Mouse (Mus musculus): ENCODE data around the gene Slc22a22. TPM values are rescaled to one million over a fixed set of nuclear protein-coding genes. Genes with fewer than 3 reads are reported as not detected.
A peak's percentile ranks its signal among the peaks of the same experiment; 100 is the strongest.

The Slc22a22 gene
- not detected for total RNA-seq (2022)

- no peak for DNase-seq (ENCODE audit: low spot score in 2 of 2)
These were observed at the start of gene Slc22a22 for GRCm38 (mm10) chr15:57477525-57477924. TSS of gene Slc22a22 (minus strand) at chr15:57477625.

DNA sequence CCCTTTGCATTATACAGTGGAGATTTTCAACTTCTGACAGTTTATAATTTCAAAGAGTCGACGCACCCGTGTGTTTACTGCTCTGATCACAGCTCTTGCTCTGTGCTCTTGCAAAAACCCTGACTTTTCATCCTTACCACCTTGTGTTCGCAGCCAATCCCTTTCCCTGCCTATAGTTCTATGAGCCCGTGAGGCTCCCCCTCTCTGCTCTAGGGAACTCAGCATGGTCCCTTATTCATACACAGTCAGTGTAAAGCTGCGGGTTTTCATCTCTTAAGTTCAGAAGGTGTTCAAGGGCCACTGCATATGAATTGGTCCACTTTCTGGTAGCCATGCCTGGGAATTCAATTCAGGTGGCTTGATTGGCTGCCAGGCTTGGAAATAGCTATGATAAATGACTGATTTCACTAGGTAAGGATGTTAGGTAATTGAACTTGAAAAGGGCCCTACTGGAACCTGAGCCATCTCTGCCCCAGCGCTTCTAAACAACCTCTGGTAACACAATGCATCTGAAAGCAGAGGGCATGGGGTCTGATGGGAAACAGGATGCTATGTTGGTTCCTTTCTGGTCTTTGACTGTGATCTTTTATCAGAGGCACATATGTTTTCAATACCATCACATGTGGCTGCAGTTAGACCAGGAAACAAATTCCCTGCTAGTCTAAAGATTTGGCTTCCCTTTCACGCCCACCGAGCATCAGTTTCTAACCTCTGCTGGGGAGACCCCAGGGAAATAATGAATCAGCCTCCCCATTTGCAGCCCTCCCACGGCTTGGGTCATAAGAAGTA lies 46.3 kb upstream of the Slc22a22 start:
- no peak for DNase-seq (ENCODE audit: low spot score in 2 of 2)

- no peak for DNase-seq (ENCODE audit: low spot score in 2 of 2)
These were observed 44.7 kb upstream of the Slc22a22 start for GRCm38 (mm10) chr15:57522160-57522559.

- no peak for DNase-seq (ENCODE audit: low spot score in 2 of 2)
These were observed 32.1 kb upstream of the Slc22a22 start for GRCm38 (mm10) chr15:57509185-57510172.

DNA sequence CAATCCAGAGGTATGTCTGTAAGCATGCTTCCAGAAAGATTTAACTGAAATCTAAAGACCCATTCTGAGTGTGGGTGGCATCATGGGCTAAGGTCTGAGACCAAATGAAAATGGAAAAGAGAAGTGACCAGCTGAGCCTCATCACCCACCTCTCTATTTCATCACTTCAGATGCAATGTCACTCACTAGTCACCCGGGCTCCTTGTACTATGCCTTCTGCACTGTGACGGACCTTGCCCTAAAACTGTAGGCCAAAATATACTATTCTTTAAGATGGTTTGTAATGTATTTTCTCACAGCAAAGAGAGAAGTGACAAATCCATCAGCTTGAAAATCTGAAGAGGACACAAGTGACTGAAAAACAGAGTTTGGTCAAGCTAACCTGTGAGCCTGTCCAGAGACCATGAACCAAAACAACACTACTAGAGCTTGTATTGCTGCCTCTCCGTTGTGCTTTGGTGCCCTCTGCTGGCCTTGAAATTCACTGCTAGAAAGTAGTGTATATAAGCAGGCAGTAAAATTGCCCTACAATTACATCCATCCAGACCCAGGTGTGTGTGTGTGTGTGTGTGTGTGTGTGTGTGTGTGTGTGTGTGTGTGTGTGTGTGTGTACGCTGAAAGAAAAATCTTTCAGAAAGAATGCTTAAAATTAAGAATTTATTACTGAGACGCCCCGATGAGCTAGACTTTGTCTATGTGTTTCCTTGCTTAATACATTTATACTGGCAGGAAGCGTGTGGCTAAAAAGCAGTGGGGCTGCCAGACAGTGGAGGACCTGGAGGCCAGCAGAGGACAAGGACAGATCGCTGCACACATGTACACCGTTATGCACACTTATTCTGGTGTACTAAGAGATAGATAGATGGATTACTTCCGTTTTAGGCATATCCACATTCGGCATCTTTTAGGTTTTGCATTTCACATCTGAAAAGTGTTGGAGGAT lies 31.1 kb upstream of the Slc22a22 start:
- DNase-seq (ENCODE audit: low spot score in 2 of 2), result peak; percentile 20 to 33

GRCm38 (mm10) chr15:57504126-57504705 lies 26.8 kb upstream of the Slc22a22 start:
- no peak for DNase-seq (ENCODE audit: low spot score in 2 of 2)

GRCm38 (mm10) chr15:57503656-57504055 lies 26.2 kb upstream of the Slc22a22 start:
- DNase-seq (ENCODE audit: low spot score in 2 of 2), result no peak

GRCm38 (mm10) chr15:57501559-57501958 lies 24.1 kb upstream of the Slc22a22 start:
- DNase-seq (ENCODE audit: low spot score in 2 of 2), result no peak

GRCm38 (mm10) chr15:57496106-57496505 lies 18.7 kb upstream of the Slc22a22 start:
- DNase-seq (ENCODE audit: low spot score in 2 of 2), result no peak

DNA sequence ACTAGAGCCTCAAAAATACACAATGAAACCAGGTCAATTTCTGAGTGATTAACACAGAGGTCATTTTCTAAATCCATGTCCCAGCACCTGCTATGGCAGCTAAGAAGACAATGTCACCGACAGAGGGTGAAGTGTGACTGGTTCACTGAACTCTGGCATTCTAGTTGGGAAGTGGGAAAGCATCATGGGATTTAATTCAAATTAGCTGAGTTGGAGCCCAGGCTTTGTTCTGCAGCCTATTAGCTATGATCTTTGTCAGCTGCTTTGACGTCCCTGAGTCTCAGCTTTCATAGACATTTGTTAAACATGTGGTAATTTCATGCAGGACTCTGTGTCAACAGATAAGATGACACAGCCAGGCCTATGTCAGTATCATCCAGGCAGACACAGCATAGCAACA lies 5.1 kb upstream of the Slc22a22 start:
- DNase-seq (ENCODE audit: low spot score in 2 of 2), result no peak

- DNase-seq (ENCODE audit: low spot score in 2 of 2), result no peak
These were observed 5.8 kb downstream of the Slc22a22 start for GRCm38 (mm10) chr15:57471648-57472047.

GRCm38 (mm10) chr15:57465996-57466395 lies 11.4 kb downstream of the Slc22a22 start:
- no peak for DNase-seq (ENCODE audit: low spot score in 2 of 2)

DNA sequence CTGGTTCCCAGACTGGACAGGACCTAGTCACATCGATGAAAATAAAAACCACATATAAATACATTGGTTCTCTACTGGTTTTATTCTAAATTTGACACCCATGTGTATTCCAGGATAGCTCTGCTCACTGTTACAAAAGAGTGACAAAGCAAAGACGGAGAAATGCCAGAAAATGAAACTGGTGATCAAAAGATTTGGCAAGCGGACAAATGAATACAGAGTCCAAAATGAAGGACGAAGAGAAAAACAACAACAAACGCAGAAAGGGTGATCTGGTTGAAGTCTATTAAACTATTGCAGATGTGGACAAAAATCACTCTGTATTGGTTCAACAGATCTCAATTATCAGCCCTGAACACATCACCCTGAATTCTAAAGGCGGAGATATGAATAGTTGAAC lies 12.4 kb downstream of the Slc22a22 start:
- DNase-seq (ENCODE audit: low spot score in 2 of 2), result no peak

DNA sequence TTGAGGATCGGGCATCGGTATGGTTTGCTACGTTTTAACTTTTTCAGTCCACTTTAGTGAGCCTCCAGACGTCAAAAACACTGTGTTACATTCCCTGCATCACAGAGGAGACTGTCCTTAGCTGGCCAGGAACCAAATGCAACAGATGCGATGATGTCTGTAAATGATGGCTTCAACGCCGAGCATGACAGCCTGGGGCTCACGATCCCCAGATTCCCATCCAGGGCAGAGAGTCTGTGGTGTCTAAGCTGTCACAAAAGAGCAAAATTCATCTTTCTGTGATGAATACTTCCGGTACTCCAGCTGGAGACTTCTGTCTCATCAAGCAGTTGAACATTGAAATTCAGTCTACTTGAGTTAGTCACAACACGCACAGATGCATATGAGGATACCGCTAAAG lies 13.4 kb downstream of the Slc22a22 start:
- DNase-seq (ENCODE audit: low spot score in 2 of 2), result no peak

- DNase-seq (ENCODE audit: low spot score in 2 of 2), result no peak
These were observed 16.1 kb downstream of the Slc22a22 start for GRCm38 (mm10) chr15:57461284-57461683.

DNA sequence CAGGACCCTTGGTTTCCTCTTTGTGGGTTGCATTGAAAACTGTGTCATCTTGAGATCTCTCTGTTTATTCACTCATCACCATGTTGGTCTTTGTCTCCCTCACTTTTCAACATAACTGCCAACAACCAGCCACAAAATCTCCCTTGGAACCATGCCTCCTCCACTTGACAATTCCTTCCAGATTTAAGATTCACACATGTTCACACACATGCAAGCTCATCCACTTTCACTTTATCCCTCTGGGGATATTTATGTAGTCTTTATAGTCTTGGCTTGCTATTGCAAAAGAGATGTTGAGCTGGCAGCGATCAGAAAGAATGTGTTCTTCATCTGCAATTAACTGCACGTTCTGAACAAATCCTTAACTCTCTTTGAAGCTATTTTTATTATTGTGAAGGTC lies 20.1 kb downstream of the Slc22a22 start:
- DNase-seq (ENCODE audit: low spot score in 2 of 2), result no peak

DNA sequence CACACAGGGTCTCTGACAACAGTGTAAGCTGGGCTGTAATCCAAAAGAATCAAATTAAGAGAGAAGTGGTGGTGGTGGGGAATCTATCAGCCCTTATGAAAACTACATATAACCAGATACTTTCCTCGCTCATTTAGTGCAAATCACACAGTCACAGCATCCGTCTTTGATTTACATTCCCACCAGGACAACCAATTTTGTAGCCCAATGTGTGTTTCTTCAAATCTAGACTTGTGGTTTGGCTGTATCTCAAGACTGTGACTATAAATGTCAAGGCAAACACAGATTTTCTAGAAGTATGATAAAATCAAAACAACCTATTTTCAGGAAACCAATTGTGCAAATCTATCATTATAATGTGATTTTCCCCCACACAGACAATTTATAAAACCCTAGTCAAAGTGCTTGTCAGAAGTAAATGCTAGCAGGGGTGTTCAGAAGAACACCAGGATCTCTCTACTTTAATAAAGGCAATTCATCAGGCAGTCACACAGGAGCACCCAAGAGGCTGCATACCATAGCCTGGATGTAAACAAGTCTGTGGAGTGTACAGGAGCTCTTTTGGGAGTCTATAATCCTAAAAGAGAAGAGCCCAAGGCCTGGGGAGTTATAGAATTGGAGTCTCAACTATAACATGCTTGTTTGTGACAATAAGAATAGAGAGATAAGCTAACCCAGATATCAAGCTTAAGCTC lies 42.6 kb downstream of the Slc22a22 start:
- no peak for DNase-seq (ENCODE audit: low spot score in 2 of 2)

DNA sequence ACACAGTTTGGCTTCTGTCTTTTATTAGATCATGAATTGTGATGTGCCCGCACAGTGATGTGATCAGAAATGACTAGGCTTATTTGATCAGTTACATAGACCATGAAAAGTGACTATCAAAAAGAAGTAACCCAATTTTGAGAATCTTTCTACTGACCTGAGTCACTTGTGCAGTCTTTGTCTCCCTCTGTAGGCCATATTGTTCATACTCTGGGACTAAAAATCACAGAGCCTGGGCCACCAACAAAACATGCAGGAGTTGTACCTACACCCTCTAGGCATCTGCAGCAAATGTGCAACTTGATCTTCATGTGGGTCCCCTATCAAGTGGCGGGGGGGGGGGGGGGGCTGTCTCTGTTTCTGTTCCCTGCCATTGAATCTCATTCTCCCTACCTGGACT lies 68.9 kb downstream of the Slc22a22 start:
- DNase-seq (ENCODE audit: low spot score in 2 of 2), result no peak

DNA sequence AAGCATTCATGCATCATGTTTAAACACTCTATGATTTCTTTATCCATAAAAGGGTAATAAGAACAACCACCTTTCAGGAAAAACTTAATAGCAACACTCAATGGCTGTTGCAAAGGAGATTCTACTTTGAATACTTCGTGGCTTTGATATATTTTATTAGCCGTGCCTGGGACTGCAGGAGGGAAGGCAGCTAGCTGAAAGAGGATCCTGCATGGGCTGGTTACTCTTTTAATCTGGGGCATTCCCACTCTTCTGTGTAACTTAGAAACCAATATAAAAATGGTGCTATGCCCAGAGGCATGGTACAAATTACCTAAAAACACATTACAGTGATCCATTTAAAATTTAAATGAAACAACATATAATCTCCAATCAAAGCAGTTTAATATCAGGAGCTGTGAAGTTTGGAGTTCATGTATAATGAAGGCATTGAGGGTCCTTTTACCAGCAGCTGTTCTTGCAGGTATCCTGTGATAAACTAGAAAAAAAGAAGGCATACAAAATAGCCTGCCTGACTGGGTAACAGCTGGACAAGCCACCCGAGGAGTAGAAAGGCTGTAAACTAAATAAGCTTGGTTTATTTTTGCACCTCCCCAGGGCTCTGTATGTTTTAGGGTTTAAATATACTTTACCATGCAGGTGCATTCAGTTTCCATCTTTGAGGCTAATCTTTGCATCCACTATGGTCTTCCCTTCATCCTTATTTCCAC lies 78.8 kb downstream of the Slc22a22 start:
- no peak for DNase-seq (ENCODE audit: low spot score in 2 of 2)

GRCm38 (mm10) chr15:57394053-57394452 lies 83.4 kb downstream of the Slc22a22 start:
- DNase-seq (ENCODE audit: low spot score in 2 of 2), result no peak
